ENCODE assay signal across 22 mouse cellular contexts in the genomic region with DNA sequence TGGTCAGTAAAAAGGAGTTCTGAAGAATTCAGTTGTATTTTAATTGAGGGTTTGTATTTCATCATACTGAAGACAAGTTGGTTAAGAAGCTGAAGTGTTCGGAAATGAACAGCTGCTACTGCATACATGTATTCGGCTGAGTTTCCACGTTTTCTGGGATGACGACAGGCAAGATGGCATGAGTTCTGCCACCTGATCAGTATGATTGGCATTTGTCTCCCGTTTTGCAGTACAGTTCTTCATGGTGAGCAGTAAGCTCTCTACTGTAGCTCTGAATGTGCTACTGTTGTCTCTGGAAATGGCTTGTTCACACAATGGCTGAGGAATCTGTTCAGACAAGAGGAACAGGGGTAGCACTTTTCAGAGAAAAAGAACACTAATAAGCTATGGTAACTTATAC. TPM values are rescaled to one million over a fixed set of nuclear protein-coding genes. Genes with fewer than 3 reads are reported as not detected.
"Had no signal": no experiment of that assay in that cellular context is flagged by ENCODE, and none has a peak within 500 bp of the region (broad histone marks: within the 10 kb centered on the region; RNA-seq: fewer than 3 reads in every experiment).

No protein-coding gene starts in this region.

- H3K9ac ChIP-seq: lung, embryonic 14.5 days; midbrain, embryonic 12.5 days; neural tube, embryonic 13.5 days; neural tube, embryonic 15.5 days had no signal

- H3K27ac ChIP-seq: midbrain, embryonic 10.5 days; midbrain, embryonic 12.5 days; neural tube, embryonic 13.5 days; neural tube, embryonic 15.5 days had no signal

- H3K27me3 ChIP-seq: midbrain, embryonic 12.5 days; neural tube, embryonic 13.5 days; neural tube, embryonic 15.5 days had no signal

- H3K36me3 ChIP-seq: midbrain, embryonic 10.5 days; midbrain, embryonic 12.5 days; neural tube, embryonic 13.5 days; neural tube, embryonic 15.5 days had no signal

- H3K4me3 ChIP-seq: midbrain, embryonic 10.5 days; midbrain, embryonic 12.5 days; myocyte; neural tube, embryonic 13.5 days; neural tube, embryonic 15.5 days had no signal

- DNase-seq: lung, adult 18-20 months; lung, embryonic 14.5 days; lung, postnatal 10 days; lung, postnatal 4 days; midbrain, embryonic 14.5 days; right cerebral cortex, postnatal 14 days; right cerebral cortex, postnatal 4 days; spleen, adult 18-20 months; thymus, adult 18-20 months; thymus, postnatal 14 days; thymus, postnatal 36 days had no signal

- H3K4me1 ChIP-seq: midbrain, embryonic 12.5 days; neural tube, embryonic 13.5 days; neural tube, embryonic 15.5 days had no signal

- H3K9me3 ChIP-seq: midbrain, embryonic 10.5 days; midbrain, embryonic 12.5 days; neural tube, embryonic 13.5 days; neural tube, embryonic 15.5 days had no signal

- ATAC-seq: midbrain, embryonic 16.5 days had no signal

- H3K4me2 ChIP-seq: lung, embryonic 14.5 days; midbrain, embryonic 12.5 days; neural tube, embryonic 13.5 days; neural tube, embryonic 15.5 days had no signal

RNA-seq across cellular contexts. Expression of a gene that starts 50.3 kb away (rescaled TPM):
- total RNA-seq: megakaryocyte, adult 5-6 weeks; megakaryocyte-erythroid progenitor cell, adult 5-6 weeks had no signal
- polyA plus RNA-seq: lung, embryonic 14.5 days; lung, embryonic 16.5 days; small intestine, adult 2 months; thymus, postnatal 0 days had no signal
